Mouse (Mus musculus): ENCODE data around the gene Kcnab1.
A peak's percentile ranks its signal among the peaks of the same experiment; 100 is the strongest.

Gene Kcnab1

DNA sequence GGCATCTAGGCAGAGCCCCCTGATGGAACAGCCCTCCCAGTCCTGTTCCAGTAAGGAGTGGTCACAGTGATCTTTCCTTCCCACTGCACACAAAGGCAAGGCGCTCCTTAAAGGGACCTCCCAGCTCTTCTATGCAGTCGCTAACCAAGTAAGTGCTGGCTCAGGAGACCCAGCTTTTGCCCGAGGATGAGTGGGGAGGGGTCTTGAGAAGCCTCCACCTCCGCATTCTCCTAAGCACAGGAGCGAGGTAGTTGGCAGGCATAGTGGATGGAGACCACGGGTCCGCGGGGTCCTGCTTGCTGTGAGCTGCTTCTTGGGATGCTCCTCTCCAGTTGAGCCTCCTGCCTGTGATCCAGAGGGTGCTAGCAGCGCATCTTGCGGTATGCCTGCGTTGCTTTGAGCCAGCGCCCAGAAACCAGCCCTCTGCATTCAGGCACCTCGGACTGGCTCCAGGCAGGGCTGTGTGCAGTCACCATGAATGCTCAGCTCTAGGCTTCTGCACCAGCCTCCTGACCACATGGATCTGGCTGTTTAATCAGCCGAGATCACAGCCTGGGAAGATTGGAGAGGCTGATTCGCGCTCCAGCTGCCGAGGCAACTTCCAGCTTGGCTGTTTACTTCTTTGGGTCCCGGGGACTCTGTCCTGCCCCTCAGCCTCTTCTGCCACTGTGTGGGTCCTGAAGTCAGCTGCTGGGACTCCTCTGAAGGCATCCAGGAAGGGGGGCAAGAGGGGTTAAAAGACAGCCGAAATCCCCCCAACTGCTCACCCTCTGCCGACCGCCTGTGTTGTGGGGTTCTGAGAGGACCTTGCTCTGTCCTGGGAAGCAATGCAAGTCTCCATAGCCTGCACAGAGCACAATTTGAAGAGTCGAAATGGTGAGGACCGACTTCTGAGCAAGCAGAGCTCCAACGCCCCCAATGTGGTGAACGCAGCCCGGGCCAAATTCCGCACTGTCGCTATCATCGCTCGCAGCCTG is at the start of gene Kcnab1:
Gene Kcnab1 (plus strand): TSS at position 440 of the 977 bp plus-strand sequence.
- DNase-seq (ENCODE audit: low read depth, low spot score) = no peak

DNA sequence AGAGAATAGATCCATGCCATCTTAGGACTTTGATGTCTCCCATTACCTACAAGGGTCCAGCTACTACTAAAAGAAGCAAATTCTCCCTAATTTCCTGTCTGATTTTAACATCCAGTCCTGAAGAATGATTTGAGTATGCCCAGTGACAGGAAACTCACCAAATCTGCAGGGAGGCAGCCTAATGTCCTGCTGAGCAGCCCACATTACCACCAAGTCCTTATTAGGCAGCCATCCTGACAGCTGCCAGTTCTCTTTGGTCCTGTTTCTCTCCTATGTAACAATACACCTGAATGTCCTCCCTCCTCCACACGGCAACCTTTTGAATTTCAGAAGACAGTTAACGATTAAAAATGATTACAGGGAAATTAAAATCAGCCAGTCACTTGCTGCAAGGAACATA is 20.9 kb upstream of the Kcnab1 start:
- DNase-seq (ENCODE audit: low read depth, low spot score) = no peak

DNA sequence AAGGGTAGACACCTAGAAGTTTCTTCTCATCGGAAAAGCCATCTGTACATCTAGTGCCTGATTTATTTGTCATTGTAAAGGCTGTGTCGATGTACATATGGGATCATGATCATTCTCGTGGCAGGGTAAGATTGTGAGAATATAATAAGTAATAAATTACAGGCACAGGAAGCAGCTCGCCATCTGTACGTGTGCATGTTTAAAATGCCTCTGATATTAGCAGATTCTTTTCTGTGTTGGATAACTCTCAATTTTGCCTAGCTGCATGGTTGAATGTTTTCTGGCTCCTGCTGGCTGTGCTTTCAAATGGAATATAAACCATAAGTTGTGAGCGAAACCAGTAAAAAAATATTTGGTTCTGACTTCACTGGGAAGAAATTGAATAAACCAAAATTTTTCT is 5.1 kb upstream of the Kcnab1 start:
- DNase-seq (ENCODE audit: low read depth, low spot score) = no peak

DNA sequence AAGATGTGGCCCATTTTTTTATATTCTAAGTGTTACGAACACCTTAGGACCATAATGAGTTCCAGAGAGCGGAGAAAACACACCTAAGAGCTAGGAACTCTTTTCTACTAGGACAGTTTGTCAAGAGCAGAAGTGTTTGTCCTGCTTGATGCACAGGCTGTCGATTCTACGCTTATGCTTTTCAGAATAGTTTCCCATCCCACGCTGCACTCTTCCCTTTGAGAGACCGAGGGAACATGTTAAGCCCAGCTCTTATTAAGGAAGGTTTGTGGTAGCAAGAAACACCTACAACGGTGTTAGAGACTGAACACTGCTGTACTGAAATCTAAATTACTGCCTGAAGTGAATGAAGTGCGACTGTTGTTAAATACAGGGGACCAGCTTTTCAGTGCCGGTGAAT is 1.0 kb downstream of the Kcnab1 start:
- no peak for DNase-seq (ENCODE audit: low read depth, low spot score)

DNA sequence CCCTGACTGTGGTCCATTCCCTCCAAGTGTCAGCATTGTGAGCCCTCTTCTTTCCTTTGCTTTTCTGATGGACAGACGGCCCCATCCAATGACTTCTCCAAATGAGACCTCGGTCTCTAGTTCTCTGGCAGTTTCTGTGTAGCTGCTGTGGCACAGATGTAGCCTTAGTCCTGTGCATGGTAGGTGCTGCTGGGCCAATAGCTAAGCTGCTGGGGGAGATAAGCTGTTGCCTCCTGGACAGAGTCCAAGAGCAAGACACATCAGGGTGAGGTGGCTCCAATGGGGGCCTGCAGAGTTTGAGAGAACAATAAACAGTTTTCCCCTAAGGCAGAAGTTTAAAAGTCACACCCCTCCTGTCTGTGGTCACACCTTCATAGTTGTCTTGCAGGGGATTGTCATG is 2.0 kb downstream of the Kcnab1 start:
- no peak for DNase-seq (ENCODE audit: low read depth, low spot score)

DNA sequence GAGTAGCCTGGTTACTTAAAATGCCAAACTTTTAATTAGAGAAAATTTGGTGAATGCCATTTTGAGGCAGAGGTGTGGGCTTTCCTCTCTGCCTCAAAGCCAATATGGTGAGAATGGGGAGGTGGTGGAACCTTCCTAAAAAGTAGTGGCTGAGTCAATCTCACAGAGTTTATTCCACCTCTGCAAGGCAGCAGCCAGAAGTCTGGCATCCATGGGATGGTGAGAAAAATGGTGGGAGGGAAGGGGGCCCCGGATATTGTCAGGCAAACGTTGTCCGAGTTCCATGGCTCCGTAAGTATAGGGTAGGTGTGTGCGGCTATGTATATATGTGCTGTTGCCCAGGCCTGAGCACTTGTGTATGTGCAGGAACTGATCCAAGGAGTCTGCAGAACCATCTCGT is 6.0 kb downstream of the Kcnab1 start:
- no peak for DNase-seq (ENCODE audit: low read depth, low spot score)

DNA sequence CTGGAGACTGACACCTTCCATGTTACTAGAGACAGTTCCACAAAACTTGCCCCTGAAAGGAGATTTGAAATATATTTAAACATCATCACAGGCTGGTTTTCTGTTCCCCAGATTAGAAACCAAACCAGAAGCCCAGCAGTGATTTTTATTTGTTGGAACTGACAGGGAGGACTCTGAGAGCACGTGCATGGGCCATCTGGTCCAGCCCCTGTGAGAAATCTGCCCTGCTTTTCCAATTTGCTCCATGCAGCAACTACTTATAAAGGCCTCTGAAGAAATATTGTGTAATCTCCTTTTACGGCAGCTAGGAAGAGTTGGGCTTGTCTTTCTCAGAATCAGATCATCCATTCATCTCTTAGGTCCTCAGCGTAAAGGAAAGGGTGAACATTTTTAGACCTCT is 7.8 kb downstream of the Kcnab1 start:
- no peak for DNase-seq (ENCODE audit: low read depth, low spot score)

DNA sequence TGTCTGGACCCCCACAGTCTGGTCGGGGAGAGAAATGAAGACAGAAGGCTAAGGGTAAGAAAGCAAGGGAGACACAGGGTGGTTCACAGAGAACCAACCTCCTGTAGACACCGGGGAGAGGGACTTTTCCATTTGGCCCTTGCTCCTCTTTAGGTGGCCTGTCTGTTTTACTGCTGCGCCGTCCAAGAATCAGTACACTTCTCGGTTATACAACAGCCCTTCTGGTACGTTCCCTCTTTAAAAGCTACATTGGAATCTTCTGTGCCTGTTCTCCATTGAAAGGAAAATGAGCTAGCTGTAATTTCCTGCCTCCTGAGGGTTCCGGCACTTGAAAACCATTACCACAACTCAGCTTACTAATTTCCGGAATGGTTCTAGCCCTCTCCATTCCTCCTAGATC is 8.2 kb downstream of the Kcnab1 start:
- DNase-seq (ENCODE audit: low read depth, low spot score) = no peak

DNA sequence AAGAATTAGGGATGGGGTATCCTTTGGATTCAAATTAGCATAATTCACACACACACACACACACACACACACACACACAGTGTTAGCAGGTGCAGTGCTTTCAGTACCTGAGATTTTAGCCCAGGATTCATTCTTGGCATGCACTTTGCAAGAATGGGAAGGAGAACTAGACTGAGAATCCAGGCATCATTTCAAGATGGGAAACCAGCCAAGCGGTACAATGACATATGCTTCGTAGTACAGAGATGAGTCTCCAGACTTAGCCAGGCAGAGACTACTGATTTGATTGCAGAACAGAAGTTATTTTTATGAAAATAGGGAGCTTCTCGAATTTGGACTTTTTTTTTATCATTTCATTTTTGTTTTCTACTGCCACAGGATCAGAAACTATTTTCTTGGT is 15.8 kb downstream of the Kcnab1 start:
- peak; percentile 57 for DNase-seq (ENCODE audit: low read depth, low spot score)

DNA sequence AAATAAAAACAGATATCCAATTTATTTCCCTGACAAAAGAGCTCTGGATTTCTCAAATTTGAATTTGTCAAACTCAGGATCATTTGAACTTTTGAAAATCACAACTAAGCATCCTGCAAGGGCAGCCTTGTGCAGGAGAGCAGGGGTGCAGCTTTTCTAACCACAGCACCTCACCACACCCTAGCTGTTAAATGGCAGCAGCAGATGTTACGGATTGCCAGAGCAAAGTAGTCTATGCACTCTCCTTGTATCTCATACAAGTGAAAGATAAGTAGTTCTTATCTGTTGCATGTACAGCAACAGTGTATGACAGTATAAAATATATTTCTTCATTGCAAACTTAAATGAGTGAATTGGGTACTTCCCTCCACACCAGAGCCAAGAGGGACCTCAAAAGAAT is 20.4 kb downstream of the Kcnab1 start:
- no peak for DNase-seq (ENCODE audit: low read depth, low spot score)

DNA sequence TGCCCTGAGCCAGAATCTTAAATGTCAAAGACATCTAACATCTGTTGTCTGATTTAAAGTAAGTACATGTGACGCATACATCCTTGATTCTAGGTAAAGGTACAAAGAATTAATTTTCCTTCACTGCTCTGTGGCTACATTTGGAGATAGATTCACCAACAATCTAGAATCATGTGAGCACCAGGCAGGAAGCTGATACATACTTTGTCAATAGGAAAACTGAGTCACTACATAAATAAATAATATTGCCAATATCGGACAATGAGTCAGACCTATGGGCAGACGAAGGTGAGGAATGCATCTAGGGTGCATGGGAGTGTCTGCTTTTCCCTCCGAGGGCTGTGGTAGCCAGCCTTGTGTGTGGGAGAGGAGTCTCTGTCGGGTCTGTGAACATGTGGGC is 25.7 kb downstream of the Kcnab1 start:
- no peak for DNase-seq (ENCODE audit: low read depth, low spot score)

DNA sequence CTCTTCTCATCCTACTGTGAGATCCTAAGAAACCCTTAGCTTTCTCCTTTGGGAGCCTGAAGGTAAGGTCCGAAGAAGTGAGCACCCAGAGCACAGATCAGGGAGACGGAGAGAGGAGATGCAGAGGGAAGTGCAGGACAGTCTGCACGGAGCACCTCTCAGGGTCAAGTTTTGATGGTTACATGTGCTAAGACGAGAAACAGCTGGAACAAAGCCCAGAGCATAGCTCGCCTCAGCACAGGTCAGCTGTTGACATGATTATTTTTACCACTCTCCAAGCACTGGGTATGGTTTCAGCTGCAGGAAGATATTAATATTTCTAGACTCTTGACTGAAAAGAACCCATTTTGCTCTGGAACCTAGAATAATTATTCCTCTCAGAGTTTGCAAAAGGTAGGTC is 27.7 kb downstream of the Kcnab1 start:
- no peak for DNase-seq (ENCODE audit: low read depth, low spot score)

DNA sequence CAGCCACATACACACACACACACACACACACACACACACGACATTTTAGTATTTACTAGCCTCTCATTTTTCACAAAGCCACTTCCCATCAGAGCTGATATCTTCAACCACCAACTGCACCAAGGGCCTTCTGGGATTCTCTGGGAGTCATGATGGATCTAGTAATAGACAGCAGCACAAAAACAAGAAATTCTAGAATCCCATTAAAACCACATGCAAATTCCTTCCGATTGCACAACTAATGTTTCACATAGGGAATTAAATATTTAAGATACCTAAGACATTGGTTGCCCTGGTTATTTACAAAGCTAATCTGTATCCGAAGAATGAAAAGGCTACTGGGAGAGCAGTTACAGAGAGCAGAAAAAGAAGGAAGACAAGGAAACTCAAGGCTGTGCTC is 29.6 kb downstream of the Kcnab1 start:
- no peak for DNase-seq (ENCODE audit: low read depth, low spot score)

DNA sequence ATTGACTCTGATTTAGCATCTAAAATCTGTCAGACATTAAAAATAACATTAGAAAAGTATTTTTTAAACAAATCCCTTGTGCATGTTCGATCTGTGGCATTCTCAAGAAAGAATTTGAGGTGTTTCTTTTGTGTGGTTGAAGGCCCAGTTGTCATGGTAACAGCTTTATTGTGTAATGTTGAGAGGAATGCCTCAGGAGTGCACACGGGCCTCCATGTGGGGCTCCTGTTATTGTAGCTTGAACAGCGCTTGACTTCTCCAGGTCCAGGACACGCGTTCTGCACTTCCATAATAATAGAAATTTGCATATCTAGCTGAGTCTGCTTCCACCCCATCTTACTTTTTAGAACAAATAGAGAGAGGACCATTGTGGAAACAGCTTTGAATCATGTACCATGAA is 36.0 kb downstream of the Kcnab1 start:
- DNase-seq (ENCODE audit: low read depth, low spot score) = peak; percentile 20

DNA sequence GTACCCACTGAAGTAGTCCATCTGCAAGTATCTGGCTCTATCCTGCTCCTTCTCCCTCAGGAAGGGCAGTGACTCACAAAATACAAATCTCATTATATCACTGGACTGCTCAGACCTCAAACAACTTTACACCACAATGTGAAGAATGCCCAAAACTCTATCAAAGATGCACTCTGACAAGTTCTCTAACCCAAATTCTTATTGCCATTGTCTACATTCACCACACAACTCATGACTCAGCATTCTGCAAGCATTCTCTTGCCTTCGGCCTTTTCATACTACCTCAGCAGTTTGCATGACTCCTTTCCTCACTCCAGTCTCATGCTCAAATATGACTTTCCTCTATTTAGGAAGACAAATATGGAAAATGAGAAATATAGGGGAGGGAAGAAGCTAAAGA is 42.6 kb downstream of the Kcnab1 start:
- no peak for DNase-seq (ENCODE audit: low read depth, low spot score)

DNA sequence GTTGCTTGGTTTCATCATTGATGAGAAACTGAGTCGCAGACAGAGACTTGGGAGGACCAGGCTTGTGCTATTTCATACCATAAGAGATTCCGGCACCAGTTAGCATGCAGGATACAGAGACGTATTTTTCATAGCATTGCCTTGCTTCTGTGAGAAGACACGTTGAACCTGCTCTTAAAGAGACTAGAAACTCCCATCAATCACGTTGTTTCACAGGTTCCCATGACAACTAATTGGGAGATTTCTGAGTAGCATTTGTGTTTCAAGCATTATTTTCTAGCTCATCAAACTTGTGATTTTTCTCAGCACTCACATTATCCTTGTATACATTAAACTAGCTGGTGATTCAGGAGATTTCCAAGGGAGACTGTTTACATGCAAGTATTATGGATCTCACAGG is 63.8 kb downstream of the Kcnab1 start:
- no peak for DNase-seq (ENCODE audit: low read depth, low spot score)

DNA sequence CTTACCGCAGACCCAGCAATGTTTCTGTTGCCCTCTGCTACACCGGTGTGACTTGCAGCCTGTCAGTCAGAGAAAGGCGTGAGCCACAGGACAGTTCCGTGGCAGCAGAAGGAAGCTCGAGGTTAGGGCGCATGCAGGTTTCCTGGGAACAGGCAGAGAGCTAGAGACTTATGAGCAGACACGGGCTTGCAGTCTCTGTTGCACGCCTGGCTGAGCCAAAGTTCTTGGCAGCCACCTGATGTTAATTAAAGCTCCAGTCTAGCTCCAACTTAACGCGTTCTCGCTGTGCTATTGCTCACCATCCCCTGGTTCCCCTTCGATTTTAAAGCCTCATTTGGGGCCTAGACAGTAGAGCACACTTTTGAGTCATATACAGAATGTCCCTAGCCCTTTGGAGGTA is 65.4 kb downstream of the Kcnab1 start:
- DNase-seq (ENCODE audit: low read depth, low spot score) = no peak

DNA sequence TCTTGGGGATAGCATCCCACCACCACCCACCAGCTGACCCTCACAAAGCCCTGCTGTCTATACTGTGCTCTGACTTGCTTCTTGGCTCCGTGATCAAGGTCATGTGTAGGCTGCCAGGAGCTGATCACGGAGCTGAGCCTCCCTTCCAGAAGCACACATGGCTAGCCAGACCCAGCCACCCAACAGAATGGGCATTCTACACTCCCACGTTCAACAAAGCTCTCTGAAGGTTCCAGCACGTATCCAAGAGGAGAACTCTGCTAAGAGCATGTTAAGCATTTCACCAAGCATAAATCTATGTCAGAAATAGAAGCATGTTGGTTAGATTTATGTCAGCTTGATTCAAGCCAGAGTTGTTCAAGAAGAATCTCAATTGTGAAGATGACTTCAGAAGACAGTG is 66.6 kb downstream of the Kcnab1 start:
- no peak for DNase-seq (ENCODE audit: low read depth, low spot score)

DNA sequence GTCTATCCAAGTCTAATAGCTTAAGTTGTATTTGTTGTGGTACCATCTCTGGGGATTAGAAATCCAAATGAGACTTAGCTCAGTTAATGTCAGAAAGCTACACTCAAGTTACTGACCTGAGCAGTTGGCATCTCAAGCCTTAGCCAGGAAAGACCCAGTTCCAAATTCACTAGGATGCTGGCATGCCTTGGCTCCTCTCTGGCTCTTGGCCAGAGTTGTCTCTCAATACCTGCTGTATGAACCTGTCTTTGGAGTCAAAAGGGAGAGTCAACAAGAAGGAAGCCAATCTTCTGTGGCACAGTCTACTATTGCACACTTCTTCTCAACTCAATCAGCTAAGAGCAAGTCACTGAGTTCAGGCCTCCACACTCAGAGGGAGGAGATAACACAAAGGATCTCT is 67.7 kb downstream of the Kcnab1 start:
- DNase-seq (ENCODE audit: low read depth, low spot score) = no peak

DNA sequence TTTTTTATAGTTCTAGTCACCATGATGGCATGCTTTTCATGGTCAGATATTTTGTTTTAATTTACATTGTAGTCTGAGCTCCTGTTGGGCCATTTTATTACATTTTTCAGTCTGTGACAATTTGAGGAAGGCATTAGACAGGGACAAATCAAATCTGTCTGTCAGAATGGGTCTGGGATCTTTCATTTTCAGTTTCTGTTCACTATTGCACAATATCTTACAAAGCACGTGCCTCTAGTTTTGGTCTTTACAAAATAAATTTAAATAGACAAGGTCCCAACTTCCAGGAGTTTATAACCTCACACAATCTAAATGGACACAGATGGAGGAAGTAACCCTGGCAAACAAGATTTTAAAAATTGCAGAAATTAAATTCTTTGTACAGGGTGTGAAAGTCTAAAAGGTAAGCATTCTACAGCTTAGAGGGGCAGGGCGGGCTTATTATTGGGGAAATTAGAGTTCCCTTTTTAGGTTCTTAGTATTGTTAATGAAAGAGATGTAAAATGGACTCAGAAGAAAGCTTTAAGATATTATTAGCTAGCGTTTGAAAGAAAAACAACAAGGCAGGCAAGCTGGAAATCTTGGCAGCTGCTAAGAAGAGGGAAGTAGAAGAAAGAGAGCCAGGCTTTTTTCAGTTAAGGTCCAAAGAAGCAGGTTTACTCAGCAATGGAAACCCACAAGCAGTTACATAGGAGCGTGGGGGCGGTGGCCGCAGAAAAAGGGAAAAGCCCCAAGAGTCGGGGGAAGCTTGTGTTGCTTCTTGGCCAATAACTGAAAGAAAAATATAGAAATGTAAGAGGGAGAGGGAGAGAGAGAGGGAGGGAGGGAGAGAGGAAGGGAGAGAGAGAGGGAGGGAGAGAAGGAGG is 78.9 kb downstream of the Kcnab1 start:
- no peak for DNase-seq (ENCODE audit: low read depth, low spot score)

DNA sequence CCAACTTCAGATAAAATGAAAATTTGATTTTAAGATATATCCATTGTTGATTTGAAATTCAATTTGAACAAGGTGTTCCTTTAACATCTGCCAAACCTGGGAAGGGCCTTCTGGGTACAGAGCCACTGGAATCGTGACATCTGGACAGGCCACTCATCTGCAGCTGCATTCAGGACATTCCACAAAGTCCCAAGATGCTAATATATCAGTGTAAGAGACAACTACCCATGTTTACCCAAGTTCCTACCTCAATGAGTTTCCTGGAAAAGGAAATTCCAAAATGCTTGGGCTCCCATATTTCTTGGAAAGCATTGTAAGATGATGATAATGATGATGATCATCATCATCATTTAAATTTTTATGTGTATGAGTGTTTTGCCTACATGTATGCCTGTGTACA is 91.4 kb downstream of the Kcnab1 start:
- no peak for DNase-seq (ENCODE audit: low read depth, low spot score)

DNA sequence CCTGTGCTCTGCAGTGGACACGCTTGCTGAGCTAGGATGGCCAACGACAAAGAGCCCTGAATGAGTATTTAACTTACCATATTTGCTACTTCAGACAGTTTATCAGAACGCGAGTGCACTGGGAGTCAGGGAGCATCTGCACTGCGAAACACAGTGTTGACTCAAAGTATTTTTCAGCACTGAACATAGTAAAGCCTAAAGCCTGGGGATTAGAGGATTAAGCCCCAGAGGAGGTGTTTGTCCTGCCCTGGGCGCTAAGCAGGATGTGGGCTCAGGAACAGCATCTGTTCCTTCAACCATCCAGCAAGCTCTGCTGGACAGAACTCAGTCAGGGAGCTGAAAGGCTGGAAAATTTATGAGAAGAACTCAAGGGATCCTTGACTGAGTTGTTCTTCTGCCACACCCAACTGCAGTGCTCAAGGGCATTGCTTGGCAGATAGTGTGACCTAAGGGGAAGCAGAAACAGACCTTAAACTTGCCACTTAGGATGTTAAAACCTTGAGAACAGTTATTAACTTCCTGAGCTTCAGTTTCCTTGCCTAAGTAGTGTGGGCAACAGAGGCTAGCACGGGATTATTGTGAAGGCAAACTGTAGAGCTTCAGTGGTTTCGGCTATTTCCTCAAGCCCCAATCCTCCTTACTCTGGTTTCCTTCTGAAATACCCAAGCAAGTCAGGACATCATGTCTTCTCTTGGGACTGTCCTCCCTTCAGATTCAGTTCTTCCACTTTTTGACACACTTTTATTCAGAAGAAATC is 94.4 kb downstream of the Kcnab1 start:
- DNase-seq (ENCODE audit: low read depth, low spot score) = no peak

Data from brain, embryonic 18.5 days (tissue).